Mouse (Mus musculus) forebrain, postnatal 0 days (tissue): ENCODE measurements at regions not wholly inside any gene's neighbourhood (a gene's known extent, or its start where the extent isn't known, plus 50 kb on each side); places are given as distances from the start of the nearest gene placed in this dataset.

Experiments used
- ATAC-seq: fragments of 200-750 bp; cut with Nextera tagmentation; 2 replicates; pipeline ENCODE4 v1.8.0; 2017; ENCODE audit warnings: mild to moderate bottlenecking, moderate library complexity
- DNase-seq: peaks from one replicate; pipeline ENCODE4 v3.0.0-alpha.2; 2015
- H3K27ac ChIP-seq: fragments of 300-500 bp; sonication (generic); 2 replicates; pipeline ENCODE4 v1.5.1; 2014; ENCODE audit warnings: low read depth, mild to moderate bottlenecking, antibody characterized with exemption, low read length, moderate library complexity, mixed read lengths
- H3K27me3 ChIP-seq: fragments of 300-500 bp; sonication (generic); 2 replicates; pipeline ENCODE4 v1.6.1; 2014; ENCODE audit warnings: mild to moderate bottlenecking, low read length, mixed read lengths; ENCODE audit not compliant: insufficient read depth
- H3K36me3 ChIP-seq: fragments of 300-500 bp; sonication (generic); 2 replicates; pipeline ENCODE4 v1.6.1; 2014; ENCODE audit warnings: mild to moderate bottlenecking, moderate library complexity; ENCODE audit not compliant: insufficient read depth
- H3K4me1 ChIP-seq: fragments of 300-500 bp; sonication (generic); 2 replicates; pipeline ENCODE4 v1.6.1; 2014; ENCODE audit warnings: antibody characterized with exemption; ENCODE audit not compliant: insufficient read depth
- H3K4me2 ChIP-seq: fragments of 300-500 bp; sonication (generic); 2 replicates; pipeline ENCODE4 v1.6.1; 2014; ENCODE audit warnings: low read depth, mild to moderate bottlenecking, moderate library complexity
- H3K4me3 ChIP-seq: fragments of 300-500 bp; sonication (generic); 2 replicates; pipeline ENCODE4 v1.5.1; 2014; ENCODE audit warnings: low read depth, low read length, mixed read lengths
- H3K9ac ChIP-seq: fragments of 300-500 bp; sonication (generic); 2 replicates; pipeline ENCODE4 v1.6.1; 2014; ENCODE audit warnings: mild to moderate bottlenecking
- H3K9me3 ChIP-seq: fragments of 300-500 bp; sonication (generic); 2 replicates; pipeline ENCODE4 v1.6.1; 2016; ENCODE audit warnings: low read length
- CTCF ChIP-seq: sonication (generic); IDR thresholded peaks from 2 replicates; pipeline ENCODE4 v1.5.1; 2016; ENCODE audit warnings: antibody characterized with exemption, control low read depth, low read depth
- WGBS: fragments of 180-500 bp; shearing (Covaris S2); extraction: QIAGEN DNeasy Blood & Tissue Kit; methylation state at CpG from one replicate; pipeline ENCODE4 v1.1.7; 2014; 5-methylcytosine and 5-hydroxymethylcytosine counted together

DNA sequence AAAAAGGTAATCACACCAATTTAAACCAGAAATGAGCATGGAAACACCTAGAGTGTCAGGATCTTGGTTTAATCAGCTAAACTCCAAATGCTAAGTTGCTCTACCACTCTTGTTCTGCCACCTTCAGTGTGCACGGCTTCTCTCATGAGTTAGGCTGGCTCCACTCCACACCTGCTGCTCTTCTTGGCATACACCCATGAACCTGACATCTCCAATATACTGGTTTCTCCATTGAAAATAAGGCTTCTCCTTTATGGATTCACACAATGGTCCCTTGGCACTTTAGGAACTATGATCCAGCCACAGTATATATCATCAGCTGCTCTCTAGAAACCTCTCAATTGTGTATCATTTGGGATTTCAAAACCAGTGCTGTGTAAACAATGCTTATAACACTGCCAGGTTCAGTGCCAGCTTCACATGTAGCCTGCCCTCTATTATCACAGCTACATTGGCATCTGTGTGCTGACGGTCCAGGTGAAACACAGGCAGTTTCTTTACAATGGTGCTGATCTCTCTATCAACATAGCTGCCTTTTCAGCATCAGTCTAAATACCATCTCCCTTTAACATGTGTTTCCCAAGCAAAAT is 579.6 kb downstream of the Cenpc1 start:
- no peaks in the 10 kb centered on the region for H3K9me3 ChIP-seq
- H3K27ac ChIP-seq: no peak overlapping the region
- H3K4me3 ChIP-seq: no peak overlapping the region
- 42% methylated on average over 2 of the region's 2 CpGs for WGBS
- H3K36me3 ChIP-seq: no peaks in the 10 kb centered on the region
- no peak for TF ChIP-seq CTCF
- no peak overlapping the region for H3K9ac ChIP-seq
- H3K4me1 ChIP-seq: no peaks in the 10 kb centered on the region
- no peaks in the 10 kb centered on the region for H3K27me3 ChIP-seq
- DNase-seq (peak; percentile 24), ATAC-seq (no peak)
- H3K4me2 ChIP-seq: no peak overlapping the region

DNA sequence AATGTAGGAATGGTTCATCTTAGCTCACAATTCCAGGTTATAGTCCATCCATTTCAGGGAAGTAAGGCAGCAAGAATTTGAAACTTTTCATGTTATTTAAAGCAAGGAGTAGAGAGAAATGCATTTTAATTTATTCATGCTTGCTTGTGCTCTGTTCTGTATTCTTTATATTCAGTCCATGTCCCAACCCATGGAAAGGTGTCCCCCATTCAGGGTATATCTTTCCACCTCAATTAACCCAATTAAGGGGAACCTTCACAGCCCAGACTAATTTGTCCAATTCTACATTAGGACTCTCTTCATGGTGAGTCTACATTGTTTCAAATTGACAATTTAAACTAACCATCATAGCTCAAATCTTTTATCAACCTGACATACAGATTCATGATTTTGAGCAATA is 580.2 kb downstream of the Cenpc1 start:
- no peak for TF ChIP-seq CTCF
- H3K4me2 ChIP-seq: no peak overlapping the region
- no peak overlapping the region for H3K9ac ChIP-seq
- H3K36me3 ChIP-seq: no peaks in the 10 kb centered on the region
- H3K27me3 ChIP-seq: no peaks in the 10 kb centered on the region
- no peaks in the 10 kb centered on the region for H3K9me3 ChIP-seq
- no peaks in the 10 kb centered on the region for H3K4me1 ChIP-seq
- no peak overlapping the region for H3K27ac ChIP-seq
- ATAC-seq (no peak), DNase-seq (no peak)
- no peak overlapping the region for H3K4me3 ChIP-seq

DNA sequence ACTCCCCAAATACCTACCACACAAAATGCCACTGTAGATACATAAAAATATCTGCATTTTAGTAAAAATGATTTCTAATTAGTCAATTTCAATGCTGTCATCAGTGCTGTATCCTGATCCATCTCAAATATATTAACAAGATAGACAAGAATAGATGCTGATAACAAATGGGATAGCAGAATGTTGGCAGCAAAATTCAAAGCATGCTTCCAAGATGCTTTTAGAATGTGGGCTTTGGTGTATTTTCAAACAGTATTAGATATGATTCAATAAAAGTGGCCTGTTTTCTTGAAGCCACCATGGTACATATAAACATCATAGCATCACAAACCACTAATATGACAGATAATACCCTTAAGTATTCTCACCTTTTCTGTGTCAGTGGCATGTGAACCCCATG is 597.6 kb downstream of the Cenpc1 start:
- no peak for ATAC-seq
- H3K9me3 ChIP-seq: no peaks in the 10 kb centered on the region
- no peaks in the 10 kb centered on the region for H3K27me3 ChIP-seq
- H3K4me2 ChIP-seq: no peak overlapping the region
- H3K9ac ChIP-seq: no peak overlapping the region
- no peak overlapping the region for H3K27ac ChIP-seq
- TF ChIP-seq CTCF: no peak
- DNase-seq: peak; percentile 42
- no peak overlapping the region for H3K4me3 ChIP-seq
- H3K4me1 ChIP-seq: no peaks in the 10 kb centered on the region
- no peaks in the 10 kb centered on the region for H3K36me3 ChIP-seq

DNA sequence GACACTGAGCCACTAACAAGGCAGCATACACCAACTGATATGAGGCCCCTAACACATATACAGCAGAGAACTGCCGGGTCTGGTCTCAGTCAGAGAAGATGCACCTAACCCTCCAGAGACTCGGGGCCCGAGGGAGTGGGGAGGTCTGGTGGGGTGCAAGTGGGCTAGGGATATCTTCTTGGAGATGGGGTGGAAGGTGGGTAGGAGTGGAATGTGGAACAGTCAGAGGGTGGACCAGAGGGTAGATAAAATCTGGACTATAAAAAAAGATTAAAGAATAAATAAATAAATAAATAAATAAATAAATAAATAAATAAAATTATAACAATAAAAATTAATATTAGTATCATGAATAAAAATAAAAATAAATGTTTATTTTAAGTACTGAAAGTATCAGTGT is 598.2 kb downstream of the Cenpc1 start:
- no peak overlapping the region for H3K9ac ChIP-seq
- H3K4me2 ChIP-seq: no peak overlapping the region
- no peak for ATAC-seq
- DNase-seq: no peak
- no peaks in the 10 kb centered on the region for H3K36me3 ChIP-seq
- no peaks in the 10 kb centered on the region for H3K9me3 ChIP-seq
- TF ChIP-seq CTCF: no peak
- H3K27ac ChIP-seq: no peak overlapping the region
- 99% methylated on average over 3 of the region's 3 CpGs for WGBS
- H3K4me3 ChIP-seq: no peak overlapping the region
- no peaks in the 10 kb centered on the region for H3K4me1 ChIP-seq
- H3K27me3 ChIP-seq: no peaks in the 10 kb centered on the region
